Mouse (Mus musculus) olfactory bulb, adult 2 months (tissue): ENCODE measurements at regions not wholly inside any gene's neighbourhood (a gene's known extent, or its start where the extent isn't known, plus 50 kb on each side); places are given as distances from the start of the nearest gene placed in this dataset.

Source experiments
- H3K27ac ChIP-seq: fragments of 200-500 bp; 2 replicates; pipeline ENCODE4 v1.5.1; 2012; ENCODE audit warnings: low read depth, low read length; ENCODE audit not compliant: insufficient read depth
- H3K4me1 ChIP-seq: fragments of 200-500 bp; 2 replicates; pipeline ENCODE4 v1.6.1; 2012; ENCODE audit warnings: low read length; ENCODE audit not compliant: control insufficient read depth, insufficient read depth
- H3K4me3 ChIP-seq: fragments of 200-500 bp; 2 replicates; pipeline ENCODE4 v1.5.1; 2012; ENCODE audit warnings: mild to moderate bottlenecking, low read depth, low read length, moderate library complexity; ENCODE audit not compliant: insufficient read depth
- CTCF ChIP-seq: fragments of 200-500 bp; IDR thresholded peaks from 2 replicates; pipeline ENCODE4 v1.5.1; 2012; ENCODE audit warnings: low read depth, mild to moderate bottlenecking, low read length, moderate library complexity; ENCODE audit not compliant: insufficient read depth
- POLR2A ChIP-seq: fragments of 200-500 bp; IDR thresholded peaks from 2 replicates; pipeline ENCODE4 v1.6.1; 2012; ENCODE audit warnings: mild to moderate bottlenecking, low read depth, low read length, moderate library complexity; ENCODE audit not compliant: insufficient read depth
- WGBS: fragments of 180-500 bp; shearing (Covaris S2); methylation state at CpG from one replicate; pipeline ENCODE4 v1.1.7; 2018; 5-methylcytosine and 5-hydroxymethylcytosine counted together

- no peaks in the 10 kb centered on the region for H3K4me1 ChIP-seq
- no peak for TF ChIP-seq CTCF
- TF ChIP-seq POLR2A = no peak
- WGBS = 87% methylated on average over 9 of the region's 9 CpGs
Measured at GRCm38 (mm10) chr8:8819233-8819931, 129.1 kb upstream of the Arglu1 start.

GRCm38 (mm10) chr8:8812807-8813167, 122.5 kb upstream of the Arglu1 start:
- Histone ChIP-seq H3K27ac (no peak overlapping the region), H3K4me3 (no peak overlapping the region), H3K4me1 (no peaks in the 10 kb centered on the region)
- 79% methylated on average over 5 of the region's 5 CpGs for WGBS
- TF ChIP-seq CTCF = no peak
- no peak for TF ChIP-seq POLR2A

More at GRCm38 (mm10) chr8:8819233-8819931, 129.1 kb upstream of the Arglu1 start:
- Histone ChIP-seq H3K27ac (no peak overlapping the region), H3K4me3 (no peak overlapping the region)

- Histone ChIP-seq H3K4me1 (no peaks in the 10 kb centered on the region), H3K4me3 (no peak overlapping the region), H3K27ac (no peak overlapping the region)
- WGBS = 86% methylated on average over 21 of the region's 21 CpGs
- TF ChIP-seq CTCF (no peak), POLR2A (no peak)
Measured at GRCm38 (mm10) chr8:8812051-8812806, 121.9 kb upstream of the Arglu1 start.

- TF ChIP-seq POLR2A (no peak), CTCF (no peak)
- WGBS = 87% methylated on average over 4 of the region's 4 CpGs
- no peaks in the 10 kb centered on the region for H3K4me1 ChIP-seq
- H3K4me3 ChIP-seq = no peak overlapping the region
- H3K27ac ChIP-seq = no peak overlapping the region
Measured at GRCm38 (mm10) chr8:8810928-8811327, 120.6 kb upstream of the Arglu1 start.

- Histone ChIP-seq H3K4me1 (no peaks in the 10 kb centered on the region), H3K4me3 (no peak overlapping the region), H3K27ac (no peak overlapping the region)
- 83% methylated on average over 9 of the region's 9 CpGs for WGBS
- no peak for TF ChIP-seq CTCF
- no peak for TF ChIP-seq POLR2A
Measured at GRCm38 (mm10) chr8:8809835-8810439, 119.6 kb upstream of the Arglu1 start.

- no peaks in the 10 kb centered on the region for H3K4me1 ChIP-seq
- WGBS = 92% methylated on average over 8 of the region's 8 CpGs
- H3K27ac ChIP-seq = no peak overlapping the region
- H3K4me3 ChIP-seq = no peak overlapping the region
- TF ChIP-seq POLR2A (no peak), CTCF (no peak)
Measured at GRCm38 (mm10) chr8:8809349-8809748, 119.0 kb upstream of the Arglu1 start.

- TF ChIP-seq CTCF (no peak), POLR2A (no peak)
- H3K4me1 ChIP-seq = no peaks in the 10 kb centered on the region
- WGBS = 59% methylated on average over 6 of the region's 6 CpGs
- no peak overlapping the region for H3K27ac ChIP-seq
- no peak overlapping the region for H3K4me3 ChIP-seq
Measured at GRCm38 (mm10) chr8:8802761-8803340, 112.5 kb upstream of the Arglu1 start.

- no peak overlapping the region for H3K4me3 ChIP-seq
- H3K27ac ChIP-seq = no peak overlapping the region
- WGBS = 35% methylated on average over 5 of the region's 5 CpGs
- peaks cover 2% of the 10 kb centered on the region; the same call in 1 of the 2 replicates for H3K4me1 ChIP-seq
- TF ChIP-seq CTCF = no peak
- TF ChIP-seq POLR2A = no peak
Measured at GRCm38 (mm10) chr8:8802317-8802716, 112.0 kb upstream of the Arglu1 start.

- TF ChIP-seq POLR2A = no peak
- no peak for TF ChIP-seq CTCF
- Histone ChIP-seq H3K4me1 (peaks cover 2% of the 10 kb centered on the region; the same call in 1 of the 2 replicates), H3K27ac (no peak overlapping the region), H3K4me3 (no peak overlapping the region)
- 64% methylated on average over 5 of the region's 5 CpGs for WGBS
Measured at GRCm38 (mm10) chr8:8801578-8801977, 111.3 kb upstream of the Arglu1 start.
